Mouse (Mus musculus) kidney, embryonic 14.5 days (tissue): ENCODE measurements at regions not wholly inside any gene's neighbourhood (a gene's known extent, or its start where the extent isn't known, plus 50 kb on each side); places are given as distances from the start of the nearest gene placed in this dataset.
A peak's percentile ranks its signal among the peaks of the same experiment; 100 is the strongest.

Experiments
- ATAC-seq: fragments of 200-750 bp; cut with Nextera tagmentation; 2 replicates; pipeline ENCODE4 v1.8.0; 2017; ENCODE audit warnings: moderate number of reproducible peaks, mild to moderate bottlenecking, moderate TSS enrichment, moderate library complexity; ENCODE audit not compliant: low FRiP score, low TSS enrichment
- H3K27ac ChIP-seq: fragments of 300-500 bp; sonication (generic); 2 replicates; pipeline ENCODE4 v1.5.1; 2014; ENCODE audit warnings: low read depth, mild to moderate bottlenecking, low read length, moderate library complexity, mixed read lengths
- H3K27me3 ChIP-seq: fragments of 300-500 bp; sonication (generic); 2 replicates; pipeline ENCODE4 v1.6.1; 2014; ENCODE audit warnings: mild to moderate bottlenecking, low read length; ENCODE audit not compliant: control insufficient read depth, insufficient read depth
- H3K36me3 ChIP-seq: fragments of 300-500 bp; sonication (generic); 2 replicates; pipeline ENCODE4 v1.6.1; 2014; ENCODE audit warnings: low read length, mixed read lengths; ENCODE audit not compliant: control insufficient read depth, insufficient read depth
- H3K4me1 ChIP-seq: fragments of 300-500 bp; sonication (generic); 2 replicates; pipeline ENCODE4 v1.6.1; 2014; ENCODE audit warnings: low read length, mixed read lengths; ENCODE audit not compliant: control insufficient read depth, insufficient read depth
- H3K4me2 ChIP-seq: fragments of 300-500 bp; sonication (generic); replicated peaks from 2 replicates; pipeline ENCODE4 v1.6.1; 2014; ENCODE audit warnings: low read depth, mild to moderate bottlenecking, low read length
- H3K4me3 ChIP-seq: fragments of 300-500 bp; sonication (generic); 2 replicates; pipeline ENCODE4 v1.5.1; 2014; ENCODE audit warnings: mild to moderate bottlenecking, low read length
- H3K9ac ChIP-seq: fragments of 300-500 bp; sonication (generic); 2 replicates; pipeline ENCODE4 v1.6.1; 2014; ENCODE audit warnings: low read depth, mild to moderate bottlenecking, low read length, moderate library complexity
- H3K9me3 ChIP-seq: fragments of 300-500 bp; sonication (generic); 2 replicates; pipeline ENCODE4 v1.6.1; 2016; ENCODE audit warnings: low read length; ENCODE audit not compliant: control insufficient read depth
- WGBS: fragments of 180-500 bp; shearing (Covaris S2); extraction: QIAGEN DNeasy Blood & Tissue Kit; methylation state at CpG from one replicate; pipeline ENCODE4 v1.1.7; 2014; 5-methylcytosine and 5-hydroxymethylcytosine counted together

- Histone ChIP-seq H3K9ac (no peak overlapping the region), H3K36me3 (no peaks in the 10 kb centered on the region), H3K27ac (no peak overlapping the region), H3K4me2 (no peak overlapping the region), H3K27me3 (no peaks in the 10 kb centered on the region), H3K9me3 (0 out of 2 replicates have a peak, but pooled peaks cover under 1% of the 10 kb centered on the region), H3K4me1 (no peaks in the 10 kb centered on the region), H3K4me3 (no peak overlapping the region)
- WGBS = 74% methylated on average over 8 of the region's 8 CpGs
- ATAC-seq = no peak
Observed at GRCm38 (mm10) chr8:117959501-117959900, 157.8 kb upstream of the Mphosph6 start.

GRCm38 (mm10) chr8:117958914-117959313, 157.2 kb upstream of the Mphosph6 start:
- H3K4me3 ChIP-seq = no peak overlapping the region
- H3K4me1 ChIP-seq = no peaks in the 10 kb centered on the region
- H3K27me3 ChIP-seq = no peaks in the 10 kb centered on the region
- no peaks in the 10 kb centered on the region for H3K36me3 ChIP-seq
- whole genome bisulfite sequencing = 43% methylated on average over 3 of the region's 3 CpGs
- H3K27ac ChIP-seq = no peak overlapping the region
- H3K9me3 ChIP-seq = no peaks in the 10 kb centered on the region
- H3K9ac ChIP-seq = no peak overlapping the region
- no peak overlapping the region for H3K4me2 ChIP-seq
- ATAC-seq = no peak

- no peak overlapping the region for H3K4me2 ChIP-seq
- 42% methylated on average over 5 of the region's 5 CpGs for WGBS
- H3K4me3 ChIP-seq = no peak overlapping the region
- no peak for ATAC-seq
- no peak overlapping the region for H3K27ac ChIP-seq
- H3K9ac ChIP-seq = no peak overlapping the region
- H3K36me3 ChIP-seq = no peaks in the 10 kb centered on the region
- no peaks in the 10 kb centered on the region for H3K9me3 ChIP-seq
- H3K27me3 ChIP-seq = no peaks in the 10 kb centered on the region
- H3K4me1 ChIP-seq = no peaks in the 10 kb centered on the region
Observed at GRCm38 (mm10) chr8:117951656-117952055, 149.9 kb upstream of the Mphosph6 start.

GRCm38 (mm10) chr8:117946540-117946939, 144.8 kb upstream of the Mphosph6 start:
- Histone ChIP-seq H3K9me3 (no peaks in the 10 kb centered on the region), H3K4me2 (no peak overlapping the region), H3K4me1 (no peaks in the 10 kb centered on the region), H3K27ac (no peak overlapping the region), H3K9ac (no peak overlapping the region), H3K4me3 (no peak overlapping the region), H3K27me3 (no peaks in the 10 kb centered on the region), H3K36me3 (no peaks in the 10 kb centered on the region)
- ATAC-seq = no peak
- 80% methylated on average over 3 of the region's 3 CpGs for WGBS

- H3K4me1 ChIP-seq = no peaks in the 10 kb centered on the region
- H3K9me3 ChIP-seq = no peaks in the 10 kb centered on the region
- H3K4me3 ChIP-seq = no peak overlapping the region
- no peaks in the 10 kb centered on the region for H3K27me3 ChIP-seq
- 95% methylated on average over 16 of the region's 16 CpGs for WGBS
- no peaks in the 10 kb centered on the region for H3K36me3 ChIP-seq
- no peak overlapping the region for H3K9ac ChIP-seq
- ATAC-seq = no peak
- no peak overlapping the region for H3K4me2 ChIP-seq
- no peak overlapping the region for H3K27ac ChIP-seq
Observed at GRCm38 (mm10) chr8:117934566-117935094, 132.9 kb upstream of the Mphosph6 start.

GRCm38 (mm10) chr8:117930687-117931086, 128.9 kb upstream of the Mphosph6 start:
- Histone ChIP-seq H3K4me1 (no peaks in the 10 kb centered on the region), H3K4me3 (no peak overlapping the region), H3K27ac (no peak overlapping the region), H3K9me3 (no peaks in the 10 kb centered on the region), H3K4me2 (no peak overlapping the region), H3K9ac (no peak overlapping the region), H3K27me3 (no peaks in the 10 kb centered on the region), H3K36me3 (no peaks in the 10 kb centered on the region)
- WGBS = 60% methylated on average over 6 of the region's 6 CpGs
- 0 out of 2 replicates have a peak, but pooled peaks have one; percentile 35 for ATAC-seq

GRCm38 (mm10) chr8:117929606-117930005, 127.9 kb upstream of the Mphosph6 start:
- no peak overlapping the region for H3K4me3 ChIP-seq
- H3K27ac ChIP-seq = no peak overlapping the region
- 18% methylated on average over 12 of the region's 12 CpGs for WGBS
- no peaks in the 10 kb centered on the region for H3K4me1 ChIP-seq
- H3K27me3 ChIP-seq = no peaks in the 10 kb centered on the region
- ATAC-seq = no peak
- H3K9me3 ChIP-seq = no peaks in the 10 kb centered on the region
- H3K9ac ChIP-seq = no peak overlapping the region
- H3K4me2 ChIP-seq = no peak overlapping the region
- no peaks in the 10 kb centered on the region for H3K36me3 ChIP-seq

GRCm38 (mm10) chr8:117923296-117923695, 121.6 kb upstream of the Mphosph6 start:
- ATAC-seq = no peak
- 82% methylated on average over 6 of the region's 6 CpGs for WGBS

GRCm38 (mm10) chr8:117903052-117903451, 101.3 kb upstream of the Mphosph6 start:
- no peak overlapping the region for H3K4me3 ChIP-seq
- no peak overlapping the region for H3K9ac ChIP-seq
- H3K27me3 ChIP-seq = no peaks in the 10 kb centered on the region
- H3K4me2 ChIP-seq = no peak overlapping the region
- H3K4me1 ChIP-seq = no peaks in the 10 kb centered on the region
- H3K27ac ChIP-seq = no peak overlapping the region
- ATAC-seq = no peak
- H3K9me3 ChIP-seq = no peaks in the 10 kb centered on the region
- H3K36me3 ChIP-seq = no peaks in the 10 kb centered on the region
- WGBS = 71% methylated on average over 8 of the region's 8 CpGs

More at GRCm38 (mm10) chr8:117923296-117923695, 121.6 kb upstream of the Mphosph6 start:
- no peaks in the 10 kb centered on the region for H3K36me3 ChIP-seq
- H3K27ac ChIP-seq = no peak overlapping the region
- H3K27me3 ChIP-seq = no peaks in the 10 kb centered on the region
- no peak overlapping the region for H3K4me2 ChIP-seq
- H3K4me1 ChIP-seq = no peaks in the 10 kb centered on the region
- H3K4me3 ChIP-seq = no peak overlapping the region
- no peak overlapping the region for H3K9ac ChIP-seq
- no peaks in the 10 kb centered on the region for H3K9me3 ChIP-seq
